Mouse (Mus musculus) midbrain, embryonic 14.5 days (tissue): ENCODE measurements at regions not wholly inside any gene's neighbourhood (a gene's known extent, or its start where the extent isn't known, plus 50 kb on each side); places are given as distances from the start of the nearest gene placed in this dataset.

Source experiments
- ATAC-seq: fragments of 200-750 bp; cut with Nextera tagmentation; 2 replicates; pipeline ENCODE4 v1.8.0; 2017; ENCODE audit warnings: moderate number of reproducible peaks, moderate library complexity; ENCODE audit not compliant: low FRiP score, low TSS enrichment
- DNase-seq: peaks from one replicate; pipeline ENCODE4 v3.0.0-alpha.2; 2015
- H3K27ac ChIP-seq: fragments of 300-500 bp; sonication (generic); replicated peaks from 2 replicates; pipeline ENCODE4 v1.5.1; 2014; ENCODE audit warnings: mild to moderate bottlenecking, low read depth, low read length, moderate library complexity
- H3K27me3 ChIP-seq: fragments of 300-500 bp; sonication (generic); 2 replicates; pipeline ENCODE4 v1.6.1; 2014; ENCODE audit warnings: low read length, control low read depth, mixed read lengths; ENCODE audit not compliant: control insufficient read depth, insufficient read depth
- H3K36me3 ChIP-seq: fragments of 300-500 bp; sonication (generic); 2 replicates; pipeline ENCODE4 v1.6.1; 2014; ENCODE audit warnings: low read length, control low read depth; ENCODE audit not compliant: control insufficient read depth, insufficient read depth
- H3K4me1 ChIP-seq: fragments of 300-500 bp; sonication (generic); 2 replicates; pipeline ENCODE4 v1.6.1; 2014; ENCODE audit warnings: mild to moderate bottlenecking, antibody characterized with exemption, low read length, control low read depth; ENCODE audit not compliant: control insufficient read depth, insufficient read depth
- H3K4me2 ChIP-seq: fragments of 300-500 bp; sonication (generic); 2 replicates; pipeline ENCODE4 v1.6.1; 2014; ENCODE audit warnings: mild to moderate bottlenecking, low read length, moderate library complexity
- H3K4me3 ChIP-seq: fragments of 300-500 bp; sonication (generic); replicated peaks from 2 replicates; pipeline ENCODE4 v1.5.1; 2014; ENCODE audit warnings: low read depth, low read length
- H3K9ac ChIP-seq: fragments of 300-500 bp; sonication (generic); replicated peaks from 2 replicates; pipeline ENCODE4 v1.6.1; 2014; ENCODE audit warnings: mild to moderate bottlenecking, low read length, moderate library complexity
- H3K9me3 ChIP-seq: fragments of 300-500 bp; sonication (generic); 2 replicates; pipeline ENCODE4 v1.6.1; 2016; ENCODE audit warnings: low read length, control low read depth, mixed read lengths; ENCODE audit not compliant: control insufficient read depth
- WGBS: fragments of 180-500 bp; shearing (Covaris S2); extraction: QIAGEN DNeasy Blood & Tissue Kit; methylation state at CpG from one replicate; pipeline ENCODE4 v1.1.7; 2014; 5-methylcytosine and 5-hydroxymethylcytosine counted together

GRCm38 (mm10) chrX:157020337-157020736 lies 394.8 kb downstream of the Phex start:
- no peak for DNase-seq

GRCm38 (mm10) chrX:156989986-156990518 lies 425.1 kb downstream of the Phex start:
- Histone ChIP-seq H3K27ac (no peak overlapping the region), H3K4me1 (no peaks in the 10 kb centered on the region), H3K27me3 (no peaks in the 10 kb centered on the region), H3K36me3 (no peaks in the 10 kb centered on the region), H3K9ac (no peak overlapping the region), H3K4me3 (no peak overlapping the region), H3K4me2 (no peak overlapping the region), H3K9me3 (no peaks in the 10 kb centered on the region)
- ATAC-seq (no peak), DNase-seq (no peak)
- WGBS = 68% methylated on average over 2 of the region's 2 CpGs

More at GRCm38 (mm10) chrX:157020337-157020736, 394.8 kb downstream of the Phex start:
- Histone ChIP-seq H3K9ac (no peak overlapping the region), H3K36me3 (no peaks in the 10 kb centered on the region), H3K9me3 (no peaks in the 10 kb centered on the region), H3K4me2 (no peak overlapping the region), H3K4me3 (no peak overlapping the region), H3K27me3 (no peaks in the 10 kb centered on the region), H3K27ac (no peak overlapping the region), H3K4me1 (no peaks in the 10 kb centered on the region)
- no peak for ATAC-seq
- 86% methylated on average over 3 of the region's 3 CpGs for WGBS

GRCm38 (mm10) chrX:156947093-156947492 lies 468.0 kb downstream of the Phex start:
- Histone ChIP-seq H3K27me3 (no peaks in the 10 kb centered on the region), H3K27ac (no peak overlapping the region), H3K36me3 (no peaks in the 10 kb centered on the region), H3K4me3 (no peak overlapping the region), H3K9me3 (no peaks in the 10 kb centered on the region), H3K4me2 (no peak overlapping the region), H3K4me1 (no peaks in the 10 kb centered on the region), H3K9ac (no peak overlapping the region)
- DNase-seq = no peak
- no peak for ATAC-seq
- 93% methylated on average over 1 of the region's 1 CpGs for whole genome bisulfite sequencing

- no peak overlapping the region for H3K9ac ChIP-seq
- no peaks in the 10 kb centered on the region for H3K36me3 ChIP-seq
- ATAC-seq = no peak
- no peaks in the 10 kb centered on the region for H3K27me3 ChIP-seq
- no peak overlapping the region for H3K4me2 ChIP-seq
- WGBS = 91% methylated on average over 1 of the region's 1 CpGs
- no peak overlapping the region for H3K4me3 ChIP-seq
- DNase-seq = no peak
- no peak overlapping the region for H3K27ac ChIP-seq
- no peaks in the 10 kb centered on the region for H3K9me3 ChIP-seq
- no peaks in the 10 kb centered on the region for H3K4me1 ChIP-seq
Observed at GRCm38 (mm10) chrX:156944223-156944622, 470.9 kb downstream of the Phex start.

GRCm38 (mm10) chrX:156913363-156913762 lies 501.7 kb downstream of the Phex start:
- no peak overlapping the region for H3K4me3 ChIP-seq
- H3K9ac ChIP-seq = no peak overlapping the region
- H3K27ac ChIP-seq = no peak overlapping the region
- H3K27me3 ChIP-seq = no peaks in the 10 kb centered on the region
- WGBS = 89% methylated on average over 1 of the region's 1 CpGs
- no peak for ATAC-seq
- H3K36me3 ChIP-seq = no peaks in the 10 kb centered on the region
- H3K4me1 ChIP-seq = no peaks in the 10 kb centered on the region
- no peaks in the 10 kb centered on the region for H3K9me3 ChIP-seq
- DNase-seq = peak; percentile 11
- no peak overlapping the region for H3K4me2 ChIP-seq
